Mouse (Mus musculus): ENCODE data around the gene Rtn2.
A peak's percentile ranks its signal among the peaks of the same experiment; 100 is the strongest.

Gene Rtn2

DNA sequence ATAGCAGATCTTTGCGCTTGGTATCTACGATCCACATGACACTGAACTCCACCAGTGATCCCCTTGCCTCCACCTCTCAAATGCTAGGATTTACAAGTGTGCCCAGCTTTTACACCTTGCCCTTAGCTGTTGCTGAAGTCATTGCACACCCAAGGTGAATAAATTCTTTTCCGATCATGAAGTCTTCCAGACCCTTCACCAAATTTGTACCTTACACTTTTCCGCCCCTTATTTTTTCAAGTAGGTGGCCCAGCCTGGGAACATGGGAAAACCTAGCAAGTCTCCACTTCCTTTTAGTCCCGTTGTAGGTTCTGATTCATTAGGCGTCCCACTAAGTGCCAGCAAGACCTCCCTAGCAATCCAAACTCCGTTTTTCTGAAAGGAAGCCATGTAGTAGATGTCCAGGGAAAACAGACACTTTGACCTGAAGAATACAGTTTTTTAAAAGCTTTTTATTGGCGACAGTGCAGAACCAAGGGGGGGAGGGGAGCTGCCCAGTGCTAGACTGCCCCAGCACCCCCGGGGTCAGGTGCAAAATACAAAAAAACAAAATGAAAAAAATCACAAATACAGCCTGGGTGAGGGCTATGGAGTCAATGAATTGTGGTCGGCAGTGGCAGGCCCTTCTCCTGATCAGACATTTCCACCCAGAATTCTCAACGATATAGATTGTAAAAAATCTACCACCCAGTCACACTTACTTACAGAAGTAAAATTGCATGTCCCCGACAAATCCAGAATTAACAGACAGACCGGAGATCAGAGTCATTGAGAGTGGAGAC lies 20.0 kb downstream of the Rtn2 start:
- no peak for DNase-seq

DNA sequence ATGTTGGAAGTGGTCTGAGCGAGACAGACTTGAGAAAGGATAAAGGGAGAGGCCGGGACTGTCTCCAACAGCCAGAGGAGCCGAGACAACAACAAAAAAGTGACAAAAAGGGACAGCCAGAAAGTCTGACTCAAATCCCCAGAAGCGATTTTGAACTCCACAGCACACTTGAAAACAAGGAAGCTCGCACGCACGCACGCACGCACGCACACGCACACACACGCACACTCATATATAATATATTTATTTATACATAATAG lies 20.6 kb downstream of the Rtn2 start:
- DNase-seq, result no peak

DNA sequence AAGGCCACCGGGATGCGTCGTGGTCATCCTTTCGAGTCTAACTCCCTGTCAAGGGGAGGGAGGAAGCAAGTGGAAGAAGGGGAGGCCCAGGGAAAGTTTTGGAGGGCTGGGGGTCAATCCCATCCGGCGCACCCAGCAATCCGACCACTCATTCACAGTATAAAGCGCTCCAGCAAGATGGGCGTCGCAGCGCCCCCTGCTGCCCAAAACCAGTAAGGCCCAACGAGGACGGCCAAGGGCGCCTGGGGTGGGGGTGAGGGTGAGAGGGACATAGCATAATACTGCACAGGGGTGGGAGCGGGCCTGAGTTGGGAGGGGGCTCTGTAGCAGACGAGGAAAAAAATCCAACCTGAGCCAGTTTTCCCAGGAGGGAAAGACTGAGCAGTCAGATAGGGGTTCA lies 21.3 kb downstream of the Rtn2 start:
- DNase-seq, result peak; percentile 85

DNA sequence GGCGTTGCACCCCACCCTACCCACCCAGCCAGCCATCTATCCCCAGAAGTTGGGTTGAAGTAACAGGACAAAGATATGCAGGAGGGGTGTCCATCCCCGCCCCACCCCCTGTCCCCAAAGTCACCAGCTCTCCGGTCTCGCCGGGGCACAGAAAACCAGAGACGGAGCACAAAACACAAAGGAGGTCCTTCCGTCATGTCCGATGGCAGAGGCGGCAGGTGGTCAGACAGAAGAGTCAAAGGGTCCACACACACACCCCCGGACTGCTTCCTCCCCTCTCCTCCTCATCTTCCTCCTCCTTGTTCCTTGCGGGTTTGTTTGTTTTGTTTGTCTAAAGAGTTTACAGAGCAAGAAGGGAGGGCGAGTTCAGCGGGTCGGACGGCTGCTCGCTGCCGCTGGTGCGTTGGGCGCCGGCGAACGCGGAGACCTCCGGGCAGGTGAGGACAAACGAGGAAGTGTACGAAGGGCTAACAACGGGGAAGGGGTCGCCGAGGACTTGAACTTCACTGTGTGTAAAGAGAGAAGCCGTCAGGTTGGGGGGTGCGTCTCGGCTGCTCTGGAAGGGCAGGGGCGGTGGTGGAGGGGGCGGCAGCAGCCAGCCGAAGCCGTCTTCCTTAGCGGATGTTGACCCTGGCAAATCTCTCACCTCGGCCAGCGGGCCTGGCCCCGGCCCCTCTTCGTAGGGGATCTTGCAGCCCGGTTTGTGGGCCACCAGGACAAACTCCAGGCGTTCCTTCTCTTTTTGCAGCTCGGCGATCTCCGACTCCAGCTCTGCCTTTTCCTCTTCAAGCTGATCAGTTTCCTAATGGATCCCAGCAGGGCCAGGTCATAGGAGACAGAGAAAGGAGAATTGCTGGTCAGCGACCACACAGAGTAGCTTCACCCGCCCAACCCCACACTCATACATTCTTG lies 22.3 kb downstream of the Rtn2 start:
- peak; percentile 18 for DNase-seq

DNA sequence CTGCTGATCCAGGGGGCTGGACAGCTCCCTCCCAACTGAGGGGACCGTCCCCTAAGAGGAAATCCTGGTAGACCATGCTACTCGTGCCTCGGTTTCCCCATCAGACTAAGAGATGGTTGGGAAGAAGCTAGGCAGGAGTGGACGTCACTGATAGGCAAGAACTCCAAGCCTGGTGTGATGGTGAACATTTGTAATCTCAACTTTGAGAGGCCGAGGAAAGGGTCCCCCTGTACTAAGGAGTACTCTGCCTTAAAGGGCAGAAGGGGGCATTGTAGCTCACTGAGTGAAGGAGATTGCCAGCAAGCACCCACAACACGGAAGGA lies 22.9 kb downstream of the Rtn2 start:
- no peak for DNase-seq

DNA sequence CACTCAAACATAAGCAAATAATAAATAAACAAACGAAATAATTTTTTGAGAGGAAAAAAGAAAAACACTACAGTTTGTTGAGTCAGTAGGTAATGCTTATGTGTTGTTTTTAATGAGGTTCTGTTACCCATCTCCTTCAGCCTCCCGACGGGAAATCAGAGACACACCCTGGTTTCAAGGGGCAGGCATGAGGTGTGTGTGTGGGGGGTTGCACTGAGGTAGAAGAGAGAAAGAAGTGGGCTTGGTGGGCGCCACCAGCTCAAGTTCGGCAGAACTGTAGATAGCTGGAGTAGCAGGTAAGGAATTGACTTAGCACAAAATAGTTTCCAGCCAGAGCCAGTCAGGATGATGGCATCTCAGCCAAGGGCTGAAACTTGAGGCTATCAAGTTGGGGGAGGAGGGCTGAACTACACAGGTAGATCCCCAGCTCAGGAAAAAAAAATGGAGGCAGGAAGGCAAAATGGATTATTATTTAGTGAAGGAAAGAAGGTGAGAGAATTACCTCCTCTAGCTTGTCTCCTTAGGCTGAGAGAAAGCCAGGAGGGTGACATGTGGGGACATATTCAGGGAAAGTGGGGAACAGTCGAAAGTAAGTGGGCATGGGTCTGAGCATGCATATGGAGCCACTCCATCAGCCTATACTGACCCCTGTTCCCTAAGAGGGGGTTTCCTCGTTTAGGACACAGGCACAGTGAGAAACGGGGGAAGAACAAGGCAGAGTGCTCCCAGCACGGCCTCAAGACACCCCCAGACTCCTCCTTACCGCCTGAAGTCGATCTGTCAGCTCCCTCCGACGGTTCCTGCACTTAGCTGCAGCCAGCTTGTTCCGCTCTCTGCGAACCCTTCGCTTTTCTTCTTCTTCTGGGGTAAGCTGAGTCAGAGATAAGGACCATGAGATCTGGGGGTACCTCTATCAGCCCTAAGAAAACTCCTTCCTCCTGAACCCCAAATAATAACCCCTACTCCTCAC lies 23.7 kb downstream of the Rtn2 start:
- no peak for DNase-seq

DNA sequence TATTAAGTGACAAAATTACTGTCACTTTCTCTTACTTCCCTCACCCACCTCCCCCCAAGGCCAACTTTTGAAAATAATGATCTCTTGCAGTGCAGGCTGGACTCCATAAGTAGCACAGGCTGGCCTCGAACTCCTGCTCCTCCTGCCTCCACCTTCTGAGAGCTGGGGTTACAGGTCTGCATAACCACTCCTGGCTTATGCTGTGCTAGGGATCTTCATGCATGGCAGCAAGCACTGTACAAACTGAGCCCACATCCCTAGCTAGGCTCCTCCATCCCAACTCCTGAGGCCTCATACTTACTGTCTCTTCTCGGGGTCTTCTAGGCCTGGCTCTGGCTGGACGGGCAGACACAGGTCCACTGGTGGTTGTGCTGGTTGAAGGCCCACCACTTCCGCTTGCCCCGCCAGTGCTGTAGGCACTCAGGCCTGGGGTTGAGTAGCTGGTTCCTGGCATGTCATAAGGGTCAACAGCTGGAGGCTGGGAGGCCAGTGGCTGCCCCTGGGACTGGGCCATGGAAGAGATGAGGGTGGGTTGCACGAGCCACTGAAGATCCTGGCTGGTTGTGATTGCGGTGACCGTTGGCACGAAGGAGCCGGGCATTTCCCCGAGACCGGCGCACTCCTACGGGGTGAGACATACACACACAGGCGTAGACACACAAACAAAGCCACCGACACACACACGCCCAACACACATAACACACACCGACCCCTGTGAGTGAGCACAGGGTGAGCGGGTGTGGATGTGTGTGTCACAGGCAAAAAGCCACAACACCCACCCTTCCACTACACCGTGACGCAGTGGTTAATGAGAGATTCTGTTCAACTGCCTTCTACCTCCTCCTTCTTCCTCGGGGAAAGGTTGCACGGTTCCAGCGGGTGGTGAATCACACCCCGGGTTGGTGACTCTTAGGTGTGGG lies 24.7 kb downstream of the Rtn2 start:
- DNase-seq, result no peak

DNA sequence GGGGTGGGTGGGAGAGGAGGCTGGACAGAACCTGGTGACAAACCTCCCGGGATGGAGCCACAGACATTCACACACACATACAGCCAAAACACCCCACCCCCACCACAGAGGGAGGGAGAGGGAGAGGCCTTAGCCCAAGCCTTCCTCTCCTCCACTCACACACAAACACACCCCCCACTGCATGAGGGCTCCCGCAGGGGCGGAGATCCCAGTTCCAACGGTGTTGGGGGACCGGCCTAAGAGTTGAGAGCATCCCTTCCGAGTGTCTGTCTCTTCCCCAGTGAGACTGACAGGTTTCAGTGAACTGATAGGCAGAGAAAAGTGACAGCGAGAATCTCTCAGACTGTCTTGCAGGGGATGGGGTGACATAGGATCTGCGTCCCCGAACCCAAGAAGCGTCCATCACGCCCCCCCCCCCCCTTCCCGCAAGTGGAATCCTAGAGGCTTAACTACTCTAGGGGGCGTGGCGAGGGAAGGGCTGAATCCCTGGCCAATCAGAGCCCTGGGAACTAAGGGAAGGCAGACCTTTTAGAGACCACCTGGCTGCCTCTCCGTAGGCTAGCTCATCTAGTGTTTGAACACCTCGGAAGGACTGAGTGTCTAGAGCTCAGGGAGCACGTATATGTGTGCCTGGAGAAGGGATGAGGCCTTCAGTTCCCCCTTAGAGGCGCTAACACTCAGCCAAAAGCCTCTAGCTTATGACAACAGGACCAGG lies 25.5 kb downstream of the Rtn2 start:
- peak; percentile 80 for DNase-seq

DNA sequence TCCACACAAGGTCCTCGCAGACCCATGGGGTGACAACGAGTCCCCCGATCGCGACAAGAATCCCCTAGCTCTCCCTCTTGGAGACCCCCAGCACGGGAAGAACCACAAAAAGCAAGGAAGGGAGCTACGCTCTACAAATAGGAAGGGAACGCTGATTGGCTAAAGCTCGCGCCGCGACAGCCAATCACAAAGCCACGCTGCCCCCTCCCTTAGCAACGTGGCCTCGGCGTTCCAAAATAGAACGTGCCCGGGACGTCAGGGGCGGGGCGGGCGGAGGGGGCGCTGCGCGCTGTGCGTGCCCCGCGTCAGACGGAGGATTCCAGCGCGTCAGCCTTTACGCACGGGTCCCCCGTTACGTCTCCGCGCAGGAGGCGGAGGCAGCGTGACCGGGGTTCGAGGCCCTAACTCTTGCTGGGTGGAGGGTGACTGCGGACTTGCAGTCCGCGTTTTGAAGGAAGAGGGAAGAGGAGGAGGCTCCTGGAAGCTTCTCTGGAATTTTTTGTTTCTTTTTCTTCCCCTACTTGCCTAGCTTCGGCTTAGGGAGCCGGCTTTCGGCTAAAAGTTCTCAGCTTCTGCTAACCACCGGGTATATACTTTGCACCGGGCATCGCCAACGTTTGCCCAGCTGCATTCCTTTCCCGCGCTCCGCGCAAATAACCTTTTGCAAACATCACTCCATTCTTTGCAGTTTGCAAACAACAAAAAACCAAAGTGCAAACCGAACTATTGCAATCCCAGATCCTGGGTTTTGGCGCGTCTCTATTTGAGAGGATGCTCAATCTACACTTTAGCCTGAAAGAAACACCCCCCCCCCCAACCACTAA lies 26.2 kb downstream of the Rtn2 start:
- peak; percentile 98 for DNase-seq

DNA sequence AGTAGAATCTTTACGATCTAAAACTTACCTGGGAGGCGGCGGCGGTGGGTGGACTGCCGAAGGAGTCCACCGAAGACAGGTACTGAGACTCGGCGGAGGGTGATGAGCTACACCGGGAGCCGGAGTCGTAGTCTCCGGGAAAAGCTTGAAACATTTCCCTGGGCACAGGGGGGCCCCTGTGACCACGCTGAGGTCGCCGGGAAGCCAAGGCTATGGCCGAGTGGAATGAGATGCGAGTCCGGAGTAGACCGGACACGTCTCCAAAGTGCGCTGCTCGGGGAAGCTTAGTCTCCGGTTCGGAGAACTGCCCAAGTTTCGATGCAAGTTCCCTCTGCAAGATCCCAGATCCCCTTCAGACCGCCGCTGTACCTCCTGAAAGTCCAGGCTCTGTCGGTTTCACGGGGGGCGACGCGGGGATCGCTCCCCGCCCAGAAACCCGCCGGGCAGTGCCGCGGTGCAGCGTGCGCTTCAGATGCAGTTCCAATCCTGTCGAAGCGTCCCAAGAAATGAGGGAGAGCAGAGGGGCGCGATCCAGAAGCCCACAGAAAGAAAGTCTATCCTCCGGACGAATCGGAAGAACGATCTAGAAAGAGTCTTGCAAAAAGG lies 27.0 kb downstream of the Rtn2 start:
- DNase-seq, result no peak

DNA sequence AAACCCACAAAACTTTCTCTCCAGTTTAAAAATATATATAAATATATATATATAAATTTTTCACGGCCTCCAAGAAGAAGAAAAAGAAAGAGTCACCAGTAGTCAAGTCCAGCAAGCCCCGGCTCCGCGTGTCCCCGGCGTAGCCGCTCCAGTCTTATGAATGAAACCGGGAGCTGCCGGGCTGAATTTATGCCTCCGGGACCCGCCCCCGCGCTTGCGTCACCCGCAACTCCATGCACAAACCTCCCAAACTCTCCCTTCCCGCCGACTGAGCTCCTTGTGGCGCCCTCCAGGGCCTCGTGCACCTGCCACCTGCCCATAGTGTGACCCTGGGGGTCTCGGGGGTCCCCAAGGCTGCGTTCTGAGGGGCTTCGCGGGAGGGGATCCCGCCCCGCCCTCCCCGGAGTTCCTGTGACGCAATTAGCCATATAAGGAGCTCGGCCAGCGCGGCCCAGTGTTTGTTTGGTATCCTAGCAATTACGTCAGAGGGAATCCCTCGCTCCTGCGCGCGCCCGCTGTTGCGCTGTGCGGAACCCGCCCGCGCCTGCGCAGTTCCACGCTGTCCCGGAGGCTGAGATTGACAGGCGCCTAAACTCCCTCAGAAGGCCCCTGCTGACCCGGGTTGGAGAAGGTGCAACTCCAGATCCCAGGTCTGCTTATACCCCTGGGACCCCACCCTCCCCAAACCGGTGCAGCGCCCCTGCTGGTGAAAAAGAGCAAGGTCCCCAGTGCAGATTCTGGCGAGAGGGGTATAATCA lies 27.6 kb downstream of the Rtn2 start, which contains the start of gene Fosb:
Gene Fosb, minus strand, starts transcription at position 168 of the 758 bp plus-strand sequence.
- DNase-seq, result peak; percentile 98

DNA sequence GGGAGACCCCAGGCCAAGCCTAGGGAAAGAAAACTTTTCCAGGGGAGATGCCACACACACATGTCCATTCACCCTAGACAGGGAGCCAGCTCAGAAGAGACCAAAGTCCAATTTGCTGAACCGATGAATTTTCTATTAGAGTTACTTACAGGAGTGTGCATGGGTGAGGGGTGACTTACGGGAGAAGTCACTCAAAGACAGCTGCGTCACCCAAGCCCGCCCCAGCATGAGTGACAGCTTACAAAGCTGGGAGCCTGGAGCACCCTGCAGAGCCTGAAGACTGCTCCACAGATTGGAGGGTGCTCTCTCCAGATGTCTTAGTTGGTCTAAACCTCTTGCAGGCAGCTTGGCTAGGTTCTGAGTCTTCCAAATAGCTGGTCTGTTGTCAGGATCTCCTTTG lies 29.6 kb downstream of the Rtn2 start:
- no peak for DNase-seq

DNA sequence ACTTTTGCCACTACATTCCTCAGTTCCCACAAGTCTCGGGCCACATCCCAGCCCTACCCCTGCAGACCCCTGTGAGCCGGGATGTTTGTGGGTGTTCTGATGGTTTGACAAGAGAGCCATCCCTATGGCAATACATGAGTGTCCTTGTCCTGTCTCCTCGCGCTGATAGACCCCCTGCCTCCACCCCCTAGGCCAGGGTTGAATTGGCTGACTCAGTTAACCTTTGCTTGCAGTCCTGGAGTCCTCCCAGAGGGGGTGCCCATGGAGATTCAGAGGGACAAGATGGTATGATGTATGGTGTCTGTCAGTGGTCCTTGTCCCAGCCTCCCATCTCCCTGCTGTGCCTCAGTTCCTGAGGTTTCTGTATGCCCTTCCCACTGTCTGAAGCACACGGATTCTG lies 31.6 kb downstream of the Rtn2 start:
- DNase-seq, result no peak

DNA sequence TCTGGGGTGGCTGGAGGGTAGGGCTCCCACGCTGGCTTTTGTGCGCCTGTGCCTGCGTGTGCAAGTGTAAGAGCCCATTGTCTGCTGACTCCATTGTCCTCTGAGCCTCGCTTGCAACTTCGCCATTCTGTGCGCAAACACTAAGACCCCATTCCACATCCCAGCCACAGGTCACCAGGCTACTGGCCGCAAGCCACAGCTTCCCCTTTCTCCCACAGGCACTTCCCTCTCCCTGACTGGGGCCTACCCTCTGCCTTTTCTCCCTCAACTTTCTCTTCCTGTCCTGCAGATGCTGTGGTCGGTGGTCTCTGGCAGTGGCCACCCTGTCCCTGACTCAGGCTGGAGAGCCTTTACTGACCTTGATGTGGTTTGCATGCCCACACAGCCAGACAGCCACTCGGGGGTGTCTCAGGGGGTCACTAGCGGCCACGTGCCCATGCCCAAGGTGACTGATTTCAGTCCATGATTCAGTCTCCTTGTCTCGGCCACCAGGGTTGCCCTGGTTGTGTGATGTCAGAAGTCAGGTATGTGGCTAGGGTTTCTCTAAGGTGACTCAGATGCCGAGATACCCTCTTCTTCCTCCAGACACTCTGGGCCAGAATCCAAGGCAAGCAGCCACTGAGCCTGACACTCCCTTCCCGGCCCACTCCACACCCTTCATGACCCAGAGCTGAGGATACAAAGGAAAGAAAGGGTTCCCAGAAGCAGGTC lies 34.2 kb downstream of the Rtn2 start:
- DNase-seq, result no peak

DNA sequence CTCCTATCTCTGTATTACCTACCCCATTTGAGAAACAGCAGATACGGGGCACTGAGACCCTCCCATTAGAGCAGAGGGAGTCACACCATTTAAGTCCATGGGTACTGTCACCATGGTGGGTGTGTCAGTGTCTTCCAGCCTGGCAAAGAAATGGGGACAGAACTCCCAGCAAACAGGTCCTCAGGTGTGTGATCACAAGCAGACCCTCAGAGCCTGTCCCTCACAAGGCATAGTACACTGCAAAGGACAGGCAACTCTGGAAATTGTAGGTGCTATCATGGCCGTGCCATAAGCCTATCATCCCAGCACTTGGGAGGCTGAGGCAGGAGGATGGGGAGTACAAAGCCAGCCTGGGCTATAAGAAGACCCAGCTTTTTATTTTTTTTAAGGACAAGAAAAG lies 35.8 kb downstream of the Rtn2 start:
- DNase-seq, result no peak

DNA sequence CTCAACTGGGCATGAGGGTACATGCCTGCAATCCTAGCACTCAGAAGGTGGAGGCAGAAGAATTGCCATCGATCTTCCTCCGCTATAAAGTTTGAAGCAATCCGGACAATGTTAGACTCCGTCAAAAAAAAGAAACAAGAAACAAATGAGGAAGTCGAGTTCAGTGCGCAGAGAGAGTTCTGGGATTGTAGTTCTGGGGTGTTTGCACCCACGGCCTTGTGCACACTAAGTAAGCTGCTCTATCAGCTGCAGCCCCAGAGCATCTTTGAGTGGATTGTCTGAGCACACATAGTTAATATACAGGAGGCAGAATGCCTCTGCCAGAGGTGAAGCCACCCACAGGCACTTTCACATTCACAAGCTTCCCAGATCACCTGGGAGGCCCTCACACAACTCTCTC lies 36.3 kb downstream of the Rtn2 start:
- DNase-seq, result no peak

DNA sequence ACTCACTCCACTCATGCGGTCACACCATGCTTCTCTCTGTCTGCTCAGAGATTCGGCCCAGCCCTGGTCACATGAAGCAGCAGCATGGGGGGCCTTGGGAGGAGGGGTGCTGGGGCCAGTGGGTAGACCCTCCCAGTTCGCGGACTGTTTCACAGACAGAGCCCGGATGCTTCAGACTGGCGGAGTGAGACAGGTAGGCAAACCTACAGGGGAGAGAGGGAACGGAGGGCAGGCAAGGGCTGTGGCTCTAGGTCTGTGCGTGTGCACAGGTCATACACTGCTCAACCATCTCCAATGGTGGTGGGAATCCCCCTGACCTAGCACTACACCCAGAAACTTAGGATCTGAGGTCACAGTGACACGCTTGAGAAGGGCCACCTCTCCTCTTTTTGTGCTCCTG lies 37.0 kb downstream of the Rtn2 start:
- no peak for DNase-seq

DNA sequence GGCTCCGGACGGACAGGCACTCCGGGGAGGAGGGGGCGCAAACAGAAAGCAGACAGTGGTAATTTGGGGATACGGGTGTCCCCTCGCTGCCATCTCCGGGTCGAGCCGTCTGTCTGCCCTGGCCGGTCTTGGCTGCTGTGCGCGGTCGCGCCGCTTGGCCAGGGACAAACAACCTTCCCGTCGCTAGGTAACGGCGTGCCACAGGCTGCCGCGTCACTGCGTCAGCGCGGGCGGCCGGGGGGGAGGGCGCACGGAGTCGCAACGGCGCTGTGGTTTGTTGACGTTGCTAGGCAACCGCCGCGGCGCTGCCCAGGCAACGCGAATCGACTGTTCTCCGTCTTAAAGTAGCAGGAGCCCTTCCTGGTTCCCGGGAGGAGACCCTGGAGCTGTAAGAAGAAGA lies 37.5 kb downstream of the Rtn2 start:
- DNase-seq, result peak; percentile 99

DNA sequence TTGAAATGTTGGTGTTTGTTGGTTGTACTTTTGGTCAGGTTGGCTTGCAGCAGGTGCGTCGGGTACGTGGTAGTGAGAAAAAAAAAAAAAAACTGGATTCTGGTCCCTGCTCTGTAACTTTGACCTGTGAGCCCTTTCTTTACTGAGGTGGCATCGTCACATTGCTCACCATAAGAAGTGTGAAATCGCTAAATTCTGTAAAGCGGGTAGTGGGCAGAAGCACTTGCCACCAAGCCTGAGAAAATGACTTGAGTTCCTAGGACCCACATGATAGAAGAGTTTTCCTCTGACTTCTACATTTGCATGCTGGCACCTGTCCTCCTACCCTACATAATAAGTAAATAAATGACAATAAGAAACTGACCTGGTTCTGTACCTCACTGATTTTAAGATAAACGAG lies 38.2 kb downstream of the Rtn2 start:
- DNase-seq, result no peak

Data from embryo, embryonic 11 days (tissue).